Mouse (Mus musculus) limb, embryonic 15.5 days (tissue): ENCODE data around the gene Gm10800. TPM values are rescaled to one million over a fixed set of nuclear protein-coding genes. Genes with fewer than 3 reads are reported as not detected.
"Not testable (repeated sequence)": the region's sequence is repeated elsewhere in the genome, so short reads cannot be mapped to it uniquely, and the experiment has no call there.

Source experiments
- ATAC-seq: fragments of 200-750 bp; cut with Nextera tagmentation; 2 replicates; pipeline ENCODE4 v1.8.0; 2017; ENCODE audit warnings: low read depth, moderate TSS enrichment; ENCODE audit not compliant: insufficient number of reproducible peaks, low FRiP score, low TSS enrichment
- H3K27ac ChIP-seq: fragments of 300-500 bp; sonication (generic); 2 replicates; pipeline ENCODE4 v1.5.1; 2015; ENCODE audit warnings: moderate library complexity, mild to moderate bottlenecking, inconsistent platforms
- H3K27me3 ChIP-seq: fragments of 300-500 bp; sonication (generic); 2 replicates; pipeline ENCODE4 v1.6.1; 2015; ENCODE audit warnings: inconsistent platforms
- H3K36me3 ChIP-seq: fragments of 300-500 bp; sonication (generic); 2 replicates; pipeline ENCODE4 v1.6.1; 2015; ENCODE audit warnings: inconsistent platforms
- H3K4me1 ChIP-seq: fragments of 300-500 bp; sonication (generic); 2 replicates; pipeline ENCODE4 v1.6.1; 2015; ENCODE audit warnings: inconsistent platforms
- H3K4me2 ChIP-seq: fragments of 300-500 bp; sonication (generic); 2 replicates; pipeline ENCODE4 v1.6.1; 2015; ENCODE audit warnings: mild to moderate bottlenecking, inconsistent platforms
- H3K4me3 ChIP-seq: fragments of 300-500 bp; sonication (generic); 2 replicates; pipeline ENCODE4 v1.5.1; 2015; ENCODE audit warnings: mild to moderate bottlenecking, inconsistent platforms
- H3K9ac ChIP-seq: fragments of 300-500 bp; sonication (generic); 2 replicates; pipeline ENCODE4 v1.6.1; 2015; ENCODE audit warnings: inconsistent platforms
- H3K9me3 ChIP-seq: fragments of 300-500 bp; sonication (generic); 2 replicates; pipeline ENCODE4 v1.6.1; 2016; ENCODE audit warnings: inconsistent platforms
- WGBS: fragments of 180-500 bp; shearing (Covaris S2); methylation state at CpG from one replicate; pipeline ENCODE4 v1.1.7; 2015; 5-methylcytosine and 5-hydroxymethylcytosine counted together
- polyA plus RNA-seq: library from polyadenylated mRNA; unstranded; fragments of >200 nt; fragmentation: Nextera tagmentation; extraction: Ambion mirVana; gene quantifications from 2 replicates; pipeline ENCODE4 v1.2.1, GENCODE M21; 2015

Gm10800 gene
- polyA plus RNA-seq: 1.7 TPM in 2 replicates

- not testable (repeated sequence) for H3K27ac ChIP-seq, H3K4me1 ChIP-seq, H3K4me2 ChIP-seq, ATAC-seq, H3K4me3 ChIP-seq, H3K9me3 ChIP-seq, H3K27me3 ChIP-seq, H3K36me3 ChIP-seq, H3K9ac ChIP-seq
- 85% methylated on average over 4 of the region's 4 CpGs for WGBS
Observed at GRCm38 (mm10) chr2:98667201-98667600, at the start of gene Gm10800. Gm10800 (minus strand) TSS chr2:98667301.

- no peak overlapping the region for H3K27ac ChIP-seq
- H3K36me3 ChIP-seq: no peaks in the 10 kb centered on the region
- ATAC-seq: no peak
- WGBS: 95% methylated on average over 1 of the region's 1 CpGs
- no peaks in the 10 kb centered on the region for H3K27me3 ChIP-seq
- H3K9me3 ChIP-seq: no peaks in the 10 kb centered on the region
- H3K4me1 ChIP-seq: no peaks in the 10 kb centered on the region
- H3K4me3 ChIP-seq: no peak overlapping the region
- no peak overlapping the region for H3K4me2 ChIP-seq
- H3K9ac ChIP-seq: no peak overlapping the region
Observed at GRCm38 (mm10) chr2:98697533-98697932, 30.4 kb upstream of the Gm10800 start.

GRCm38 (mm10) chr2:98661937-98662336 is 5.2 kb downstream of the Gm10800 start, which contains the start of gene Gm10801:
Gm10801 (plus strand) TSS chr2:98662237.
- 77% methylated on average over 4 of the region's 5 CpGs for WGBS
- not testable (repeated sequence) for H3K4me2 ChIP-seq, H3K27ac ChIP-seq, H3K27me3 ChIP-seq, H3K4me3 ChIP-seq, H3K9me3 ChIP-seq, H3K4me1 ChIP-seq, H3K36me3 ChIP-seq, H3K9ac ChIP-seq, ATAC-seq

Other genes starting within 250 kb of the Gm10800 start
- gene Gm10801, start 5.1 kb downstream of the Gm10800 start, polyA plus RNA-seq: not detected in 2 replicates